Mouse (Mus musculus) testis, adult 2 months (tissue): ENCODE data around the gene Rcan2. TPM values are rescaled to one million over a fixed set of nuclear protein-coding genes. Genes with fewer than 3 reads are reported as not detected.

ENCODE experiments used
- H3K27ac ChIP-seq: fragments of 200-500 bp; 2 replicates; pipeline ENCODE4 v1.5.1; 2012; ENCODE audit warnings: low read depth, low read length; ENCODE audit not compliant: control insufficient read depth, insufficient read depth
- H3K27me3 ChIP-seq: fragments of 200-500 bp; 2 replicates; pipeline ENCODE4 v1.6.1; 2012; ENCODE audit warnings: mild to moderate bottlenecking, low read length, moderate library complexity; ENCODE audit not compliant: control insufficient read depth, insufficient read depth
- H3K36me3 ChIP-seq: fragments of 200-500 bp; 2 replicates; pipeline ENCODE4 v1.6.1; 2012; ENCODE audit warnings: mild to moderate bottlenecking, low read length; ENCODE audit not compliant: control insufficient read depth, insufficient read depth
- H3K4me1 ChIP-seq: fragments of 200-500 bp; 2 replicates; pipeline ENCODE4 v1.6.1; 2012; ENCODE audit warnings: low read length; ENCODE audit not compliant: control insufficient read depth, insufficient read depth
- H3K4me3 ChIP-seq: fragments of 200-500 bp; 2 replicates; pipeline ENCODE4 v1.5.1; 2012; ENCODE audit warnings: low read depth, mild to moderate bottlenecking, low read length, moderate library complexity, mixed read lengths; ENCODE audit not compliant: control insufficient read depth
- CTCF ChIP-seq: fragments of 200-500 bp; IDR thresholded peaks from 2 replicates; pipeline ENCODE4 v1.5.1; 2012; ENCODE audit warnings: low read depth, mild to moderate bottlenecking, inconsistent platforms, low read length, moderate library complexity; ENCODE audit not compliant: control insufficient read depth, insufficient read depth, insufficient replicate concordance
- POLR2A ChIP-seq: fragments of 200-500 bp; IDR thresholded peaks from 2 replicates; pipeline ENCODE4 v1.6.1; 2012; ENCODE audit warnings: low read depth, mild to moderate bottlenecking, inconsistent platforms, low read length, moderate library complexity; ENCODE audit not compliant: control insufficient read depth
- polyA plus RNA-seq: library from polyadenylated mRNA; depleted of rRNA; stranded (reverse); fragments of >200 nt; gene quantifications from 2 replicates; pipeline ENCODE4 v1.2.3, GENCODE M21; 2012

Gene Rcan2
- polyA plus RNA-seq, 1 experiment, result 1.3 TPM

GRCm38 (mm10) chr17:43897346-43897745 lies 96.2 kb downstream of the Rcan2 start:
- H3K27ac ChIP-seq, result no peak overlapping the region
- TF ChIP-seq CTCF, result no peak
- no peak for TF ChIP-seq POLR2A
- no peak overlapping the region for H3K4me3 ChIP-seq
- no peaks in the 10 kb centered on the region for H3K36me3 ChIP-seq
- H3K4me1 ChIP-seq, result no peaks in the 10 kb centered on the region; the same call in 1 of the 2 replicates
- H3K27me3 ChIP-seq, result no peaks in the 10 kb centered on the region

- H3K4me3 ChIP-seq, result no peak overlapping the region
- H3K36me3 ChIP-seq, result no peaks in the 10 kb centered on the region
- no peaks in the 10 kb centered on the region for H3K27me3 ChIP-seq
- no peaks in the 10 kb centered on the region; the same call in 1 of the 2 replicates for H3K4me1 ChIP-seq
- no peak overlapping the region for H3K27ac ChIP-seq
- TF ChIP-seq CTCF (no peak), POLR2A (no peak)
These were observed 98.4 kb downstream of the Rcan2 start for GRCm38 (mm10) chr17:43899405-43900092.

GRCm38 (mm10) chr17:43900133-43900532 lies 99.0 kb downstream of the Rcan2 start:
- no peaks in the 10 kb centered on the region for H3K36me3 ChIP-seq
- TF ChIP-seq CTCF, result no peak
- TF ChIP-seq POLR2A, result no peak
- no peaks in the 10 kb centered on the region; the same call in 1 of the 2 replicates for H3K4me1 ChIP-seq

GRCm38 (mm10) chr17:43901474-43901873 lies 100.3 kb downstream of the Rcan2 start:
- TF ChIP-seq POLR2A (no peak), CTCF (no peak)
- Histone ChIP-seq H3K4me1 (no peaks in the 10 kb centered on the region; the same call in 1 of the 2 replicates), H3K36me3 (no peaks in the 10 kb centered on the region), H3K27ac (no peak overlapping the region), H3K27me3 (no peaks in the 10 kb centered on the region), H3K4me3 (no peak overlapping the region)

More at GRCm38 (mm10) chr17:43900133-43900532, 99.0 kb downstream of the Rcan2 start:
- H3K4me3 ChIP-seq, result no peak overlapping the region
- H3K27me3 ChIP-seq, result no peaks in the 10 kb centered on the region
- no peak overlapping the region for H3K27ac ChIP-seq

- no peak for TF ChIP-seq CTCF
- TF ChIP-seq POLR2A, result no peak
- no peaks in the 10 kb centered on the region; the same call in 1 of the 2 replicates for H3K4me1 ChIP-seq
- H3K36me3 ChIP-seq, result no peaks in the 10 kb centered on the region
These were observed 102.9 kb downstream of the Rcan2 start for GRCm38 (mm10) chr17:43903807-43904771.

GRCm38 (mm10) chr17:43904896-43905295 lies 103.7 kb downstream of the Rcan2 start:
- no peak overlapping the region for H3K27ac ChIP-seq
- no peaks in the 10 kb centered on the region; the same call in 1 of the 2 replicates for H3K4me1 ChIP-seq
- H3K36me3 ChIP-seq, result no peaks in the 10 kb centered on the region
- no peak overlapping the region for H3K4me3 ChIP-seq
- no peaks in the 10 kb centered on the region for H3K27me3 ChIP-seq
- TF ChIP-seq CTCF, result no peak
- TF ChIP-seq POLR2A, result no peak

More at GRCm38 (mm10) chr17:43903807-43904771, 102.9 kb downstream of the Rcan2 start:
- Histone ChIP-seq H3K4me3 (no peak overlapping the region), H3K27ac (no peak overlapping the region), H3K27me3 (no peaks in the 10 kb centered on the region)

- Histone ChIP-seq H3K4me1 (no peaks in the 10 kb centered on the region), H3K36me3 (no peaks in the 10 kb centered on the region), H3K27ac (no peak overlapping the region), H3K4me3 (no peak overlapping the region), H3K27me3 (no peaks in the 10 kb centered on the region)
- no peak for TF ChIP-seq POLR2A
- no peak for TF ChIP-seq CTCF
These were observed 105.6 kb downstream of the Rcan2 start for GRCm38 (mm10) chr17:43906728-43907127.
